Mouse (Mus musculus): Measurements from ENCODE around the gene Slc41a3.

DNA sequence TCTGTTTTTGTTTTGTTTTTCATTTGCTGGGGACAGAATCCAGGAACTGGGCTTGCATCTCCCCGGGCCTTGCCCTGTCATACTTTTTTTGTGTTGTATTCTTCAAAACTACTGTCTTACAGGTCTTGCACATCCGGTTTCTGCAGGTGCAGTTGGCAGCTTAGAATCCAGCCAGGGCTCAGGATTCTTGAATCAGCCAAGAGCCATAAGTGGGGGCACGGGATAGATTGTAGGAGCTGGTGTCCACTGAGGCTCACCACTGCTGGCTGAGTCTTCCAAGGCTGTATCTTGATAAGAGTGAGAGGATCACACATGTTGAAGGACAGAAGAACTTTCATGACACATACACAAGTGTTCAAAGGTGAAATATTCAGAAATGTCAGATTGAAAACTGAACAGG, 395 bp upstream of the Slc41a3 start:
- TF ChIP-seq CTCF (IDR thresholded peaks at IDR 0.05; ENCODE audit: control insufficient read depth, insufficient read depth, insufficient replicate concordance, low read depth, low read length) (no peak), POLR2A (IDR thresholded peaks at IDR 0.05; ENCODE audit: control insufficient read depth, low read depth, low read length) (no peak)

Data from testis, adult 2 months (tissue).